Mouse (Mus musculus): ENCODE data around the gene Otud3. TPM values are rescaled to one million over a fixed set of nuclear protein-coding genes. Genes with fewer than 3 reads are reported as not detected.

Otud3 gene
- polyA plus RNA-seq, 1 experiment = 0.41 TPM

DNA sequence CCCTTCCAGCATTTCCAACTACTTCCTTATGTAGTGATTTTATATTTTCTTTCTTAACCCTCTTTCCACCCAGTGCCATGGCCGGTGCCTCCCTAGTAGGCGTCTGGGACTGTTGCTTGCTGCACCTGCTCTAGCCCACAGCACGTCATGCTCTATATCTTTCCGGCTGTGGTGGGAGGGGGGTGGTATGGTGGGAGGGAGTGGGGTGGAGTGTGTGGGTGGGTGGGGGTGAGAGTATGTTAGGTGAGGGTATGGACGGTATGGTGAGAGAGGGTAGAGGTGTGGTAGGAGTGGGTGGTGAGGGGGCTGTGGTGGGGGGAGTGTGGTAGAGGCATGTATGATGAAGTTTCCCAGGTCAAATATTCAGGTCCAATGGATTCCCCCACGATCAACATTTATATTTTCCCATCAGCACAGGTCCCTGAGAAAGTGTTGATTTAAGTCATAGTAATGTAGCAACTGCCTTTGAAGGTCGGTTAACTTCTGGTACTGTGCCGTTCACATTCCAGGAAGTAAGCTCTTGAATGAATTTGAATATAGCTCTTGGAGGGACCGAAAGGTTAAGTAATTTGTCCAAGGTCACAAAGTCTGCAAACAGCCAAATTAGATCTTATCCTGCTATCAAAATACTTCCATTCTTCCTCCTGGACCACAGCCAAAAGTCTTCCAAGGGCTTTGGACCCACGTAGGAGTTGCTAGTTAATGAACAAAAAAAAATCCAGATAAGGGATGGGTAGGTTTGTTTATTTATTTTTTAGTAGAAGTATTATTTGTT is 24.9 kb upstream of the Otud3 start:
- Histone ChIP-seq H3K36me3 (ENCODE audit: control insufficient read depth) (no peaks in the 10 kb centered on the region), H3K4me1 (ENCODE audit: control insufficient read depth) (peaks cover 2% of the 10 kb centered on the region; the same call in 1 of the 2 replicates), H3K27me3 (ENCODE audit: control insufficient read depth) (no peaks in the 10 kb centered on the region), H3K4me3 (replicated peaks) (no peak overlapping the region), H3K9me3 (ENCODE audit: control insufficient read depth, low read length) (no peaks in the 10 kb centered on the region)
- TF ChIP-seq GATA1 (IDR thresholded peaks at IDR 0.05; ENCODE audit: low read length) = no peak
- TF ChIP-seq TAL1 (IDR thresholded peaks at IDR 0.05; ENCODE audit: low read length) = no peak

DNA sequence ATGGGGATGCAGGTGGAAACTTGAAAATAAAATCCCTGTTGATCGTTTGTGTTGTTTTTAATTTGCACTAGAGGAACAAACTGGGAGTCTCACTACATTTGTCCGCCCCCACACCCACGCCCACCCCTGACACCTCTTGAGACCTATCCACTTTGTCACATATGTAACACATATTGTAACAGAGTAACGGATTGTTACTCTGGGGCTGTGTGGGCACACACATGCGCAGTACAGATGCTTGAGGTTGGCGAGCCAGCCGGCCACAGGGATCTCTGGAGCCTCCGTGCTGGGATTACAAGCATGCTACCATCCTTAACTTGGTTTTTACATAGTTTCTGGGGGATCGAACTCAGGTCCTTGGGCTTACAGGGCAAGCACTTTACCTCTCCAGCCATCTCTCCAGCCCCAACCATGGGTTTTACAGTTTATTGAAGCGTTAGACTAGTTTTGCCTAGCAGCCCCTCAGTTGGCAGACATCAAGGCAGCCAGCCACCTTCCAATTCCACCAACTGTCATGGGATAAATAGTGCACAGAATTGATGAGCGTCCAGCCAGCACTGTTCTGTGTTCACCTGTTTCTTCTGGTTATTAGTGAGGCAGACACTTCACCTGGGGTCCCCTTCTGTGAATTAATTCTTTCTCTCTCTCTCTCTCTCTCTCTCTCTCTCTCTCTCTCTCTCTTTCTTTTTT is 20.9 kb upstream of the Otud3 start:
- no peaks in the 10 kb centered on the region for H3K4me1 ChIP-seq (ENCODE audit: control insufficient read depth)
- no peak overlapping the region for H3K4me3 ChIP-seq (replicated peaks)
- no peaks in the 10 kb centered on the region for H3K9me3 ChIP-seq (ENCODE audit: control insufficient read depth, low read length)
- H3K27me3 ChIP-seq (ENCODE audit: control insufficient read depth) = no peaks in the 10 kb centered on the region
- no peaks in the 10 kb centered on the region for H3K36me3 ChIP-seq (ENCODE audit: control insufficient read depth)
- no peak for TF ChIP-seq TAL1 (IDR thresholded peaks at IDR 0.05; ENCODE audit: low read length)
- TF ChIP-seq GATA1 (IDR thresholded peaks at IDR 0.05; ENCODE audit: low read length) = no peak

DNA sequence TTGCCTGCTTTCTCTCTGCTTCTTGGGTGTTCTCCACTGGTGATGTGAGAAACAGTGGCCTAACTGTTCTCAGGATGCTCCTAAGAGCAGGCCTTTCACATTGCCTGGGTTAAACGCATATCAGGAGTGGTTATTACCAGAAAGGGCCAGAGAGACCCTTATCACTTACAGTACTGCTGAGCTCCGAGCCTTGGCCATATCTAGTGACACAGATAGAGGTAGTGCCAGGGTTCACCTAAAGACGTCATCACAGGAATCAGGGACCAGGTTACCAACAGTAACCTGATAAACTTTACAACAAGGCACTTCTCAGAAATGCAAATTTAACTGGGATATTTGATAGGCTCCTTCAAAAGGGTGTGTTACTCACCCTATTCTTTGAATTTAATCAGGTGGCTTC is 20.1 kb upstream of the Otud3 start:
- Histone ChIP-seq H3K9me3 (ENCODE audit: control insufficient read depth, low read length) (no peaks in the 10 kb centered on the region), H3K36me3 (ENCODE audit: control insufficient read depth) (no peaks in the 10 kb centered on the region), H3K4me1 (ENCODE audit: control insufficient read depth) (no peaks in the 10 kb centered on the region), H3K27me3 (ENCODE audit: control insufficient read depth) (no peaks in the 10 kb centered on the region), H3K4me3 (replicated peaks) (no peak overlapping the region)
- TF ChIP-seq TAL1 (IDR thresholded peaks at IDR 0.05; ENCODE audit: low read length) (no peak), GATA1 (IDR thresholded peaks at IDR 0.05; ENCODE audit: low read length) (no peak)

DNA sequence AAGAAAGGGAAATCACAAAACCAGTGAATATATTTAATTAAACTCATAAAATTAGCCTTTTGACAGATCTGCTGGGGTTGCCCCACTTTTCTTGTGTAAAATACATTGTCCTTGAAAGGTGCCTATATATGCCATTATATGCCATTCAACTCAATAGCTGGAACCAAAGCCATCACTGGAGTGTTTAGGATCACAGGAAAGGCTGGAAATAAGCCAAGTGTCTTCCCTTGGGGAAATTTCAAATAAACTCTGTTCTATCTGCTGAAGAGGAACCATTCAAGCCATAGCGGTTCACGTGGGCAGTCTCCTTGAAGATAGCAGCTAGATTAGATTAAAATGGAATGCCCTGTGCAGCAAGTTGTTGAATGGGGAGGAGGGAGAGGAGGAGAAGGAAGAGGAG is 11.8 kb upstream of the Otud3 start:
- no peaks in the 10 kb centered on the region for H3K36me3 ChIP-seq (ENCODE audit: control insufficient read depth)
- H3K4me1 ChIP-seq (ENCODE audit: control insufficient read depth) = peaks cover 4% of the 10 kb centered on the region
- H3K27me3 ChIP-seq (ENCODE audit: control insufficient read depth) = peaks cover 3% of the 10 kb centered on the region; the same call in 1 of the 2 replicates
- no peak overlapping the region for H3K4me3 ChIP-seq (replicated peaks)
- TF ChIP-seq GATA1 (IDR thresholded peaks at IDR 0.05; ENCODE audit: low read length) (no peak), TAL1 (IDR thresholded peaks at IDR 0.05; ENCODE audit: low read length) (no peak)
- no peaks in the 10 kb centered on the region for H3K9me3 ChIP-seq (ENCODE audit: control insufficient read depth, low read length)

DNA sequence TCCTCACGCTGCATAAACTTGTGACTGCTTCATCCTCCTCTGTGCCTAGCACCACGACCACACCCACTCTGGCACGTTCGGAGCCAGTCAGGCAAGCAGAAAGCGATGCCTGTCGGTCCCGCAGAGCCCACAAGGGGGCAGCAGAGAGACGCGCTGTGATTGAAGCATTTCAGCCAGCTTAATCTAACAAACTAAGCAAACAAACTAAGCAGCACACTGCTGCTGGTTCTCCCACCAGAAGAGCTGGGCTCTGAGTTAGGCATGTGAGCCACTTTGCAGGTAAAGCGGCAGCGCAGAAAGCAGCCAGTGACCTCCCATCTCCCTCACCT is 8.3 kb upstream of the Otud3 start:
- no peak for TF ChIP-seq GATA1 (IDR thresholded peaks at IDR 0.05; ENCODE audit: low read length)
- no peak for TF ChIP-seq TAL1 (IDR thresholded peaks at IDR 0.05; ENCODE audit: low read length)
- peaks cover 2% of the 10 kb centered on the region; the same call in 1 of the 2 replicates for H3K9me3 ChIP-seq (ENCODE audit: control insufficient read depth, low read length)

DNA sequence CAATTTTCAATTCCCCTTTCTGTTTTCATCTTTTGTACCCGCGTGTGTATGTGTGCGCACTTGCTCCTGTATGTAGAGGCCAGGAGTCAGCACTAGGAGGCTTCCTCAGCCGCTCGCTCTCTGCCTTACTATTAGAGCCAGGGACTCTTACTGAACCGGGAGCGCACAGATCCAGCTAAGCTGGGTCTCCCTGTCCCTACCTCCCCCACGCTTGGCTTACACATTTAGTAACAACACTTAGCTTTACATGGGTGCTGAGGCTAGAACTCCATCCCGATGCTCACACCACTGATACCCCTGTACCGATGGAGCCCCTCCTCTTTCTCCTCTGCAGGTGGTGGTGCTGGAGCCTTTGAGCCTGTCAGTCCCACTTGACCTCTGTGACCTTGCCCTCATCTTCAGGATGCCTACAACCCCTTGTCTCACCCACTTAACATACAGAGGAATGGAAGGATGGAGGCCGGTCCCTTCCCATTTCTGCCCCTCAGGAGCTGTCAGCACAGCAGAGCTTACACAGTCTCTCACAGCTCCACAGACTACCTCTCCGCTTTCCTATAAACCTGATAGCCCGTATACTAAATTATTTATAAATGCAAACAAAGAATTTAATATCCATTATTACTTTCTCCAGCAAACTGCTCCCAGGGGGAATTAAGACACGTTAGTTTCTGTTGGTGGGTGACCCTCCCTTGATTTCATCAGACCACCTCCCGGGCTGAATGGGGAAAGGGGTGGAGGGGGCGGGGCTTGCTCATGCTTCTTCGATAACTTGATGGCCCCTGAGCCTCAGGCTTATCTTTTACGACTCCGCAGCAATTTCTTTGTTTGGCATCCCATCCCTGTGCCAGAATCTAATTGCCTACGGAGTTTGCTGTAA is 7.7 kb upstream of the Otud3 start:
- TF ChIP-seq GATA1 (IDR thresholded peaks at IDR 0.05; ENCODE audit: low read length) (no peak), TAL1 (IDR thresholded peaks at IDR 0.05; ENCODE audit: low read length) (no peak)
- peaks cover 3% of the 10 kb centered on the region; the same call in 1 of the 2 replicates for H3K9me3 ChIP-seq (ENCODE audit: control insufficient read depth, low read length)
- H3K4me3 ChIP-seq (replicated peaks) = no peak overlapping the region

More for the DNA sequence above, 8.3 kb upstream of the Otud3 start:
- peaks cover 4% of the 10 kb centered on the region for H3K4me1 ChIP-seq (ENCODE audit: control insufficient read depth)
- no peaks in the 10 kb centered on the region for H3K36me3 ChIP-seq (ENCODE audit: control insufficient read depth)
- H3K27me3 ChIP-seq (ENCODE audit: control insufficient read depth) = peaks cover 5% of the 10 kb centered on the region
- no peak overlapping the region for H3K4me3 ChIP-seq (replicated peaks)

DNA sequence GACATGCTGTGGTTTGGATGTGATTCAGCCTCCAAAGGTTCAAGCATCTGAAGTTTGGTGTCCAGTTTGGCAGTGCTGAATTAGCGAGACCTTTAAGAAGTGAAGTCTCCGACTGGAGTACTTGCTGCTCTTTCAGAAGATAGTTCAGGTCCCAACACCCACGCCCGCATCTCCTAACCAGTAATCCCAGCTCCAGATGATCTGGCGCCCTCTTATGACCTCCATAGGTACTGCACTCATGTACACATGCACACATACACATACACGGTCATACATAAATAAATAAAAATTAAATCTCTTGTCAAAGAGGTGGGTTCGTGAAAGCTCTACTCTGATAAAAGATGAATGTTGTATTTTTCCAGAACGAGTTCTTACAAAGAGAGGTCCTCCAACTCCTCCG is 3.5 kb upstream of the Otud3 start:
- no peaks in the 10 kb centered on the region for H3K36me3 ChIP-seq (ENCODE audit: control insufficient read depth)
- TF ChIP-seq GATA1 (IDR thresholded peaks at IDR 0.05; ENCODE audit: low read length) (no peak), TAL1 (IDR thresholded peaks at IDR 0.05; ENCODE audit: low read length) (no peak)
- peaks cover 3% of the 10 kb centered on the region; the same call in 1 of the 2 replicates for H3K9me3 ChIP-seq (ENCODE audit: control insufficient read depth, low read length)
- no peak overlapping the region for H3K4me3 ChIP-seq (replicated peaks)
- peaks cover 17% of the 10 kb centered on the region for H3K27me3 ChIP-seq (ENCODE audit: control insufficient read depth)
- peaks cover 18% of the 10 kb centered on the region for H3K4me1 ChIP-seq (ENCODE audit: control insufficient read depth)

More for the DNA sequence above, 7.7 kb upstream of the Otud3 start:
- peaks cover 4% of the 10 kb centered on the region for H3K4me1 ChIP-seq (ENCODE audit: control insufficient read depth)
- H3K27me3 ChIP-seq (ENCODE audit: control insufficient read depth) = peaks cover 5% of the 10 kb centered on the region
- H3K36me3 ChIP-seq (ENCODE audit: control insufficient read depth) = no peaks in the 10 kb centered on the region

DNA sequence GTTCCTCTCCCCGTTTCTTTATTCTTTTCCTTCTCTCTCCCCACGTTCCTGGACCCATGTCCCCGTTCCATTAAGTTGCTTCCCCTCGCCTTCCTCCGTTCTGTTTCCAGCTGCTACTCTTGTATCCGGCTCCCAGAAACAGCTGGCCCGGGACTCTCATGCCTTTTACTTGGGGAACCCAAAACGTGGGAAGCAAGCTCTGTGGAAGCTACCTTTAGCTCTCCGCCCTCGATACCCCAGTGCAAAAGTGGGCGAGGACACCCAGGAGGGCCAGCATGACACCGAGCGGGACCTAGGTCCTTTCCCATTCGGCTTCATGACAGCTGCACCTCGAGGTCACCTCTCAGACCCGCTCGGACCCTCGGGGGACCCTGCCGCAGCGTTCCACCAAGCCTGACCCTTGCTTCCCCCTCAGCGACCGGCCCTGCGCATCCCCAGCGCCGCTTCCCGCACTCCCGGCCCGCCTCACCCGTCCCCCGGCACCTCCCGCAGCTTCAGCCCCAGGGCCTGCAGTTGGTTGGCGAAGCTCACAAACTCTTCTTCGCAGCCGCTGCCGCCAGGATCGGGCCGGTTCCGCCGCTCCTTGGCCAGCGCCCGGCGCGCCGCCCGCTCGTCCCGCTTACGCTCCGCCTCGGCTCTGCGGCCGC is 481 bp downstream of the Otud3 start:
- Histone ChIP-seq H3K4me1 (ENCODE audit: control insufficient read depth) (peaks cover 25% of the 10 kb centered on the region), H3K4me3 (replicated peaks) (peak overlapping the region; percentile 80), H3K27me3 (ENCODE audit: control insufficient read depth) (peaks cover 14% of the 10 kb centered on the region), H3K36me3 (ENCODE audit: control insufficient read depth) (peaks cover 4% of the 10 kb centered on the region), H3K9me3 (ENCODE audit: control insufficient read depth, low read length) (peaks cover 3% of the 10 kb centered on the region; the same call in 1 of the 2 replicates)
- TF ChIP-seq TAL1 (IDR thresholded peaks at IDR 0.05; ENCODE audit: low read length) = no peak
- no peak for TF ChIP-seq GATA1 (IDR thresholded peaks at IDR 0.05; ENCODE audit: low read length)

Data from erythroblast, embryonic 14.5 days (primary cell).